In genomic region chr17:86145079-86145951, GRCm38 (mm10) we compare ENCODE assay signal across 8 mouse cellular contexts. TPM values are rescaled to one million over a fixed set of nuclear protein-coding genes. Genes with fewer than 3 reads are reported as not detected.
DNase-seq lines count a peak whose midpoint lies in the region; ATAC-seq and TF ChIP-seq lines count a peak whose summit lies in the region.

Gene Srbd1 (minus strand): TSS chr17:86145175.

- H3K27ac ChIP-seq in embryonic facial prominence, embryonic 11.5 days (replicated peaks; ENCODE audit: low read depth, low read length): no peak within 1 kb of the TSS
- peak within 1 kb of the TSS; percentile 28; the same call in 1 of the 2 replicates for H3K27ac ChIP-seq in limb, embryonic 13.5 days
- peak within 1 kb of the TSS; percentile 65 for H3K27ac ChIP-seq in midbrain, embryonic 15.5 days
- 0 out of 2 replicates have a peak within 1 kb of the TSS, but pooled peaks have one; percentile 7 for H3K27ac ChIP-seq in spleen, adult 2 months (ENCODE audit: insufficient read depth, low read length)

- peak; percentile 88 for ATAC-seq in embryonic facial prominence, embryonic 11.5 days (replicated peaks; ENCODE audit: insufficient number of reproducible peaks, low FRiP score, low TSS enrichment, low read depth)
- peak; percentile 93 for ATAC-seq in limb, embryonic 13.5 days (ENCODE audit: low FRiP score, low read depth)
- peak; percentile 96 for ATAC-seq in midbrain, embryonic 15.5 days (replicated peaks)

- 2% methylated on average over 38 of the region's 45 CpGs for WGBS in embryonic facial prominence, embryonic 11.5 days
- 2% methylated on average over 27 of the region's 45 CpGs for WGBS in limb, embryonic 13.5 days
- WGBS in midbrain, embryonic 15.5 days: 1% methylated on average over 31 of the region's 45 CpGs
- 4% methylated on average over 38 of the region's 45 CpGs for WGBS in spleen, adult 2 months

- no peak for TF ChIP-seq POLR2A in spleen, adult 2 months (IDR thresholded peaks at IDR 0.05; ENCODE audit: low read depth, low read length)

- no peak for TF ChIP-seq CTCF in spleen, adult 2 months (IDR thresholded peaks at IDR 0.05; ENCODE audit: extremely low read depth, insufficient read depth, insufficient read length, insufficient replicate concordance)

- peak; percentile 96 for DNase-seq in 3T3-L1 (ENCODE audit: low read depth, low spot score)
- peak; percentile 93 for DNase-seq in adrenal gland, postnatal 25 days
- peak; percentile 98 for DNase-seq in embryonic facial prominence, embryonic 11.5 days (ENCODE audit: low spot score)
- peak; percentile 94 to 97 for DNase-seq in heart, adult 18-20 months
- DNase-seq in kidney, adult 18-20 months: peak; percentile 94
- peak; percentile 77 to 89 for DNase-seq in spleen, adult 2 months (ENCODE audit: low read depth in 1 of 2, low spot score in 2 of 2)

- no peaks in the 10 kb centered on the region for H3K4me1 ChIP-seq in embryonic facial prominence, embryonic 11.5 days (ENCODE audit: control insufficient read depth, insufficient read depth, low read length)
- peaks cover 15% of the 10 kb centered on the region for H3K4me1 ChIP-seq in limb, embryonic 13.5 days
- H3K4me1 ChIP-seq in midbrain, embryonic 15.5 days: peaks cover 12% of the 10 kb centered on the region
- H3K4me1 ChIP-seq in spleen, adult 2 months (ENCODE audit: control insufficient read depth, insufficient read depth, insufficient read length): peaks cover 3% of the 10 kb centered on the region; the same call in 1 of the 2 replicates

- H3K36me3 ChIP-seq in embryonic facial prominence, embryonic 11.5 days (replicated peaks; ENCODE audit: control insufficient read depth, insufficient read depth, low read depth, low read length): no peaks in the 10 kb centered on the region
- no peaks in the 10 kb centered on the region; the same call in 1 of the 2 replicates for H3K36me3 ChIP-seq in limb, embryonic 13.5 days
- H3K36me3 ChIP-seq in midbrain, embryonic 15.5 days (replicated peaks): no peaks in the 10 kb centered on the region
- H3K36me3 ChIP-seq in spleen, adult 2 months (ENCODE audit: control insufficient read depth, insufficient read depth, low read length): no peaks in the 10 kb centered on the region

- peak within 1 kb of the TSS; percentile 74 for H3K4me3 ChIP-seq in embryonic facial prominence, embryonic 11.5 days (ENCODE audit: low read depth, low read length)
- H3K4me3 ChIP-seq in limb, embryonic 13.5 days: peak within 1 kb of the TSS; percentile 81
- peak within 1 kb of the TSS; percentile 71 for H3K4me3 ChIP-seq in midbrain, embryonic 15.5 days
- H3K4me3 ChIP-seq in spleen, adult 2 months (ENCODE audit: extremely low read depth, insufficient read depth, insufficient read length): peak within 1 kb of the TSS; percentile 76

- peak within 1 kb of the TSS; percentile 87 for H3K4me2 ChIP-seq in embryonic facial prominence, embryonic 11.5 days (ENCODE audit: low read depth, low read length)
- H3K4me2 ChIP-seq in limb, embryonic 13.5 days (replicated peaks): peak within 1 kb of the TSS; percentile 92
- H3K4me2 ChIP-seq in midbrain, embryonic 15.5 days: peak within 1 kb of the TSS; percentile 96

- peak within 1 kb of the TSS; percentile 82 for H3K9ac ChIP-seq in embryonic facial prominence, embryonic 11.5 days (replicated peaks; ENCODE audit: low read length)
- H3K9ac ChIP-seq in limb, embryonic 13.5 days: peak within 1 kb of the TSS; percentile 81
- H3K9ac ChIP-seq in midbrain, embryonic 15.5 days: peak within 1 kb of the TSS; percentile 59

- H3K27me3 ChIP-seq in embryonic facial prominence, embryonic 11.5 days (ENCODE audit: control insufficient read depth, insufficient read depth, low read length): no peaks in the 10 kb centered on the region
- H3K27me3 ChIP-seq in limb, embryonic 13.5 days: no peaks in the 10 kb centered on the region
- H3K27me3 ChIP-seq in midbrain, embryonic 15.5 days (replicated peaks): no peaks in the 10 kb centered on the region
- no peaks in the 10 kb centered on the region for H3K27me3 ChIP-seq in spleen, adult 2 months (ENCODE audit: control insufficient read depth, insufficient read depth, low read length)

- H3K9me3 ChIP-seq in embryonic facial prominence, embryonic 11.5 days (replicated peaks; ENCODE audit: control insufficient read depth, low read length): no peaks in the 10 kb centered on the region
- no peaks in the 10 kb centered on the region for H3K9me3 ChIP-seq in limb, embryonic 13.5 days
- no peaks in the 10 kb centered on the region for H3K9me3 ChIP-seq in midbrain, embryonic 15.5 days

RNA-seq across cellular contexts. Expression of gene Srbd1, which starts in this region (rescaled TPM):
- 19.7 and 25.5 TPM in 2 replicates for total RNA-seq in adrenal gland, postnatal 25 days (2021)
- 12.3 and 12.6 TPM in 2 replicates for polyA plus RNA-seq in embryonic facial prominence, embryonic 11.5 days (2014; fragmentation: Nextera tagmentation; extraction: Ambion mirVana)
- total RNA-seq in heart, adult 18-20 months (2021): 10 to 100 TPM; 12.5 to 13.0 TPM
- polyA plus RNA-seq in limb, embryonic 13.5 days (2015; fragmentation: Nextera tagmentation; extraction: Ambion mirVana): 17.6 and 19.7 TPM in 2 replicates
- polyA plus RNA-seq in midbrain, embryonic 15.5 days (2015; fragmentation: Nextera tagmentation; extraction: Ambion mirVana): 13.5 and 14.8 TPM in 2 replicates
- 1.7 and 2.2 TPM in 2 replicates for polyA plus RNA-seq in spleen, adult 2 months (2012; rRNA removed)
